Mouse (Mus musculus) hindbrain, postnatal 0 days (tissue): ENCODE data around the gene Actl6b. TPM values are rescaled to one million over a fixed set of nuclear protein-coding genes. Genes with fewer than 3 reads are reported as not detected.

ENCODE experiments used
- ATAC-seq: fragments of 200-750 bp; cut with Nextera tagmentation; 2 replicates; pipeline ENCODE4 v1.8.0; 2017; ENCODE audit warnings: mild to moderate bottlenecking, moderate TSS enrichment, moderate library complexity
- DNase-seq: peaks from one replicate; pipeline ENCODE4 v3.0.0-alpha.2; 2015; ENCODE audit warnings: low spot score
- H3K27ac ChIP-seq: fragments of 300-500 bp; sonication (generic); 2 replicates; pipeline ENCODE4 v1.5.1; 2014; ENCODE audit warnings: mild to moderate bottlenecking
- H3K27me3 ChIP-seq: fragments of 300-500 bp; sonication (generic); 2 replicates; pipeline ENCODE4 v1.6.1; 2014; ENCODE audit warnings: low read length, mixed read lengths; ENCODE audit not compliant: insufficient read depth
- H3K36me3 ChIP-seq: fragments of 300-500 bp; sonication (generic); 2 replicates; pipeline ENCODE4 v1.6.1; 2014; ENCODE audit warnings: low read length, mixed read lengths; ENCODE audit not compliant: insufficient read depth
- H3K4me1 ChIP-seq: fragments of 300-500 bp; sonication (generic); 2 replicates; pipeline ENCODE4 v1.6.1; 2014; ENCODE audit warnings: antibody characterized with exemption, low read length, mixed read lengths; ENCODE audit not compliant: insufficient read depth
- H3K4me2 ChIP-seq: fragments of 300-500 bp; sonication (generic); 2 replicates; pipeline ENCODE4 v1.6.1; 2014; ENCODE audit warnings: low read depth, mild to moderate bottlenecking, low read length, moderate library complexity, mixed read lengths
- H3K4me3 ChIP-seq: fragments of 300-500 bp; sonication (generic); 2 replicates; pipeline ENCODE4 v1.5.1; 2014; ENCODE audit warnings: low read length
- H3K9ac ChIP-seq: fragments of 300-500 bp; sonication (generic); replicated peaks from 2 replicates; pipeline ENCODE4 v1.6.1; 2014; ENCODE audit warnings: mild to moderate bottlenecking, low read length, moderate library complexity, mixed read lengths
- H3K9me3 ChIP-seq: fragments of 300-500 bp; sonication (generic); 2 replicates; pipeline ENCODE4 v1.6.1; 2016; ENCODE audit warnings: low read length, mixed read lengths
- CTCF ChIP-seq: IDR thresholded peaks from 2 replicates; pipeline ENCODE4 v1.5.1; 2016; ENCODE audit warnings: antibody characterized with exemption, control low read depth, low read depth
- WGBS: fragments of 180-500 bp; shearing (Covaris S2); extraction: QIAGEN DNeasy Blood & Tissue Kit; methylation state at CpG from one replicate; pipeline ENCODE4 v1.1.7; 2014; 5-methylcytosine and 5-hydroxymethylcytosine counted together
- polyA plus RNA-seq: library from polyadenylated mRNA; unstranded; fragments of >200 nt; fragmentation: Nextera tagmentation; extraction: Ambion mirVana; gene quantifications from 2 replicates; pipeline ENCODE4 v1.2.1, GENCODE M21; 2015
- total RNA-seq: library from RNA; depleted of rRNA; stranded (reverse); fragments of >200 nt; gene quantifications from 2 replicates; pipeline ENCODE4 v1.2.3, GENCODE M21; 2014

Gene Actl6b
- total and polyA plus RNA-seq, 2 experiments from 2014 or later, result 207 to 253 TPM

DNA sequence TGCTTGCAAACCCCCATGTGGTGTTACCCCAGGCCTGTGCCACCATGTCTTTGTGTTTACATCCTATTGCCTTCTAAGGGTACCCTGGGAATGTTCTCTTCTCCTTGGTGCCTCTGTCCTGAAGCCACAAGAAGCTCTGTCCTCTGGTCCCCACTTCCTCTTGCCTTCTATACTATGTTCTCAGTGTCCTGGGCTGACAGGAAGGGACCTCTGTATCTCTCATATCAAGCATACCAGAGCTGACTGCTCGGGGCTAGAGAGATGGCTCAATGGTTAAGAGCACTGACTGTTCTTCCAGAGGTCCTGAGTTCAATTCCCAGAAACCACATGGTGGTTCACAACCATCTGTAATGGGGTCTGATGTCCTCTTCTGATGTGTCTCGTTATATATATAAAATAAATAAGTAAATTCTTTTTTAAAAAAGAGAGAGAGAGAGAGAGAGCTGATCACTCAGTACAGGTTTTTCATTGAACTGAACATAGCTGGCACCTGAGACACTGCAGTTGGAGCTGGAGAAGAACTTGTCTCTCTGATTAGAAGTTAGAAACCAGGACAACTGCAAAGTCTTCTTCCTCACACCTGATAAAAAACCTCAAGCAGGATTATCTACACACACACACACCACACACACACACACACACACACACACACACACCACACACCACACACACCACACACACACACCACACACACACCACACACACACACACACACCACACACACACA is 44.9 kb downstream of the Actl6b start:
- H3K4me3 ChIP-seq, result no peak overlapping the region
- H3K27ac ChIP-seq, result no peak overlapping the region
- no peak for TF ChIP-seq CTCF
- no peaks in the 10 kb centered on the region; the same call in 1 of the 2 replicates for H3K36me3 ChIP-seq
- H3K4me1 ChIP-seq, result peaks cover 10% of the 10 kb centered on the region; the same call in 1 of the 2 replicates
- no peak overlapping the region for H3K4me2 ChIP-seq
- DNase-seq (no peak), ATAC-seq (no peak)
- 84% methylated on average over 2 of the region's 2 CpGs for WGBS
- H3K9ac ChIP-seq, result no peak overlapping the region
- no peaks in the 10 kb centered on the region for H3K27me3 ChIP-seq
- H3K9me3 ChIP-seq, result no peaks in the 10 kb centered on the region

DNA sequence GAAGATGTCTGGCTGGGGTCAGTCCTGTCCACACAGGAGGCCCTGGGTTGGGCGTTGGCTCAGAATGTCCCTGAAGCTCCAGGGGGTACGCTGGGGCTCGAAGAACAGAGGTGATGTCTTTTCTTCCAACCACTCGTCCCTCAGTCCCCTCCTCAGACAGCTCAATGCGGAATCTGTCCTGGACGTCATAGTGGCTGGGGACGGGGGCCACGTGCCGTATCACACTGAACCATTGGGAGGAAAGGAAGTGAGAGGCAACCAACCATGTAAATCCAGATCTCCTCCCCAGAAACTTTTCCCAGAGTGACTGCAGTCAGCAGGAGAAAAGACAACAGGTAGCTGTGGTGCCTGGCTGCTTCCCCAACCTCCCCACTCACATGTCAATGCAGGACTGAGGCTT is 46.3 kb downstream of the Actl6b start:
- DNase-seq (no peak), ATAC-seq (no peak)
- H3K4me2 ChIP-seq, result peak overlapping the region; percentile 84
- H3K4me3 ChIP-seq, result peak overlapping the region; percentile 72
- H3K9ac ChIP-seq, result peak overlapping the region; percentile 72
- H3K9me3 ChIP-seq, result no peaks in the 10 kb centered on the region
- no peak for TF ChIP-seq CTCF
- H3K4me1 ChIP-seq, result peaks cover 10% of the 10 kb centered on the region; the same call in 1 of the 2 replicates
- H3K27me3 ChIP-seq, result no peaks in the 10 kb centered on the region
- H3K36me3 ChIP-seq, result no peaks in the 10 kb centered on the region; the same call in 1 of the 2 replicates
- 0 out of 2 replicates have a peak overlapping the region, but pooled peaks have one; percentile 78 for H3K27ac ChIP-seq
- WGBS, result 51% methylated on average over 9 of the region's 9 CpGs

DNA sequence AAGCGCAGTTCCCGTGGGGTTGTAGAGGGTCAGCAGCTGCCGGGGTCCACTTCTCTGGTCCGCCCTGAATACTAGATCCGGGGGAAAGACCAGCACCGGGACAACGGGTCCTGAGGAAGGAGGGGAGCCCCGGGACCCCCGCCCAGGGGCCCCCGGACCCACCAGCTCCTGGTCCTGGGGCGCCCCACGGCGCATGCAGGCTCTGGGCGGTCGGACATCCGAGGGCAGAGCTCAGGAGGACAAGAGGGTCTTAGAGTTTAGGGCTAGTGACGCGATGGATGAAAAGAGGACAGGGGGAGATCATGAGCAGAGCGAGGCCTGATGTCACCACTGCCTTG is 46.9 kb downstream of the Actl6b start:
- DNase-seq (no peak), ATAC-seq (no peak)
- H3K4me1 ChIP-seq, result peaks cover 10% of the 10 kb centered on the region; the same call in 1 of the 2 replicates
- no peaks in the 10 kb centered on the region for H3K9me3 ChIP-seq
- TF ChIP-seq CTCF, result no peak
- H3K36me3 ChIP-seq, result no peaks in the 10 kb centered on the region; the same call in 1 of the 2 replicates
- peak overlapping the region; percentile 84 for H3K4me2 ChIP-seq
- peak overlapping the region; percentile 72 for H3K4me3 ChIP-seq
- H3K27ac ChIP-seq, result peak overlapping the region; percentile 78
- H3K27me3 ChIP-seq, result no peaks in the 10 kb centered on the region
- peak overlapping the region; percentile 72 for H3K9ac ChIP-seq
- WGBS, result 4% methylated on average over 19 of the region's 19 CpGs

DNA sequence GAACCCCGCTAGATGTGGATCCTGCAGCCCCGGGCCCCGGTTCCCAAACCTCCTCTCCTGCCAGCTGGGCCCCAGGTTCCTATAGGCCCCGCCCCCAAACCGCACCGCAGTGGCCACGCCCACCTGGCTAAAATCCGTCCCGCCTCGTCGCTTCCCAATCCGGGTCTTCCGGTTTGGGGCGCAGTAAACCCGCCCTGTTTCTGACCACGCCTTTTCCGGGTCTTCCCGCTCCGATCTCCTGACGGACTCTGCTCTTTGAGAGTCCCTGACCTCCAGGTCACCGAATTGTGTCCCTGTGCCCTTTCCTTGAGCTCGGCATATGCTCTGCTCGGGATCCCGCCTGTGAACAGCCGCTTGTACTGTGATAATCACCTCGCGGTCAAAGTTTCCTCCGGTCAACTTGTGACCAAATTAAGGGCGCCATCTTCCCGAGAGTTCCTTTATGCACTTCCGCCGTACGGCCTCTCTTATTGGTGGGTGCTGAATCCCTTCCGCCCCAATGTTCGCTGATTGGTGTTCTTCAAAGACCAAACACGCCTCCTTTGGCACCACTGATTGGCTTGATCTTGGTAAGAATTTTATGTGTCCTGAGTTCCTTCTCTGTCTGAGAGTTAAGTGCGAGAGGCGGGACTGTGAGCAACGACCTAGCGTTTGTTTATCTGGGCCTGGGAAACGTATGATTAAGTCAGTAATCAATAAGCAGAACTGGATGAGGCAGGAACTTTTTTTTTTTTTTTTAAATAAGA is 47.5 kb downstream of the Actl6b start, which contains the start of gene Mospd3:
Gene Mospd3, minus strand, starts transcription at position 440 of the 746 bp plus-strand sequence.
- under 1% methylated on average over 40 of the region's 41 CpGs for WGBS
- H3K4me2 ChIP-seq, result peak within 1 kb of the TSS; percentile 84
- no peak for TF ChIP-seq CTCF
- peak; percentile 96 for ATAC-seq
- H3K4me1 ChIP-seq, result peaks cover 10% of the 10 kb centered on the region; the same call in 1 of the 2 replicates
- no peaks in the 10 kb centered on the region for H3K27me3 ChIP-seq
- H3K9ac ChIP-seq, result peak within 1 kb of the TSS; percentile 72
- no peaks in the 10 kb centered on the region for H3K9me3 ChIP-seq
- peak; percentile 98 for DNase-seq
- H3K36me3 ChIP-seq, result no peaks in the 10 kb centered on the region; the same call in 1 of the 2 replicates
- peak within 1 kb of the TSS; percentile 72 for H3K4me3 ChIP-seq
- H3K27ac ChIP-seq, result peak within 1 kb of the TSS; percentile 78

DNA sequence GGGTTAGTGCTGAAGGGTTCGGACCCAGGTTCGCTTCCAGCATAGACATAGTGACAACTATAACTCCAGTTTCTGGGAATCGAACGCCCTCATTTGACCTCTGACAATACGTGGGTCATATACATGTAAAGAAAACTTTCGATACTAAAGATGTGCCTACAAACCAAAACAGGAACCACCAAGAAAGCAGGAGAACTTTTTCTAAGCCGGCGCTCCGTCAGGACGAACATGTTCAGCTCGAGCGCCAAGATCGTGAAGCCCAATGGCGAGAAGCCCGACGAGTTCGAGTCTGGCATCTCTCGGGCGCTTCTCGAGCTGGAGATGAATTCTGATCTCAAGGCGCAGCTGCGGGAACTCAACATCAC is 48.0 kb downstream of the Actl6b start:
- H3K27ac ChIP-seq, result peak overlapping the region; percentile 26; the same call in 1 of the 2 replicates
- TF ChIP-seq CTCF, result no peak
- under 1% methylated on average over 22 of the region's 22 CpGs for WGBS

DNA sequence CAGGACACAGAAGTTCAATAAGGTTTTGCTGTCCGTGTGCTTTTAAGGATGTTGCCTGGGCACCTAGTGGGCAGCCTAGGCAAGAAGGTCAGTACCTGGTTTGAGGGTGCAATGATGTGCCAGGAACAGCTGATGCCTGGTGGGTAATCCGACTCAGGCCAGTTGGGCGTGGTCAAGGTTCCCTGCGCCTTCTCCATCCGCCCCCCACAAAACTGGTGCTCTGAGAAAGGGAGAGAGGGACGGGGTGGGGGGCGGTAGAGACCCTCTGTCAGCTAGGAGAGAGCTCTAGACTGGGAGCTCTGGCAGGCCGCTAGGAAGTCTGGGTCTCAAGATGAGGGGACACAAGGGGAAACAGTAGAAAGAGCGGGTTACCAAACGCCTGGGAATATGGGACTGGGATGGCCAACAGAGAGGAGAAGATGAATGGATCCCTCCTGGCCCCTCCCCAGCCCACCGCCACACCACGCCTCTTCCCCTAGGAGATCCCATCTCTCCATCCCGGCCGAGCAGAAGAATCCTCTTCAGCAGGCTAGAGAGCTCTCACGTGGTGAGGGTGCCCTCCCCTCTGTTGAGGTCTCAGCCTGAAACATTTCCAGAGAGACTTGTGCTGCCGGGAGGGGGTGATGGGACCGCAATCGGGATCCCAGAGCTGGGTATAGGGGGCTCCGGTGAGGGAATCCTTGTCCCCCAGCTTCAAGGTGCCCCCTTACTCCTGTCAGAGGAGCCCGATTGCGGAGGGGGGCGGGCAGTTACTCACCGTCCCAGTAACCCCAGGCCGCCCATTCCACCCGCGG is 54.7 kb downstream of the Actl6b start:
- Histone ChIP-seq H3K27ac (no peak overlapping the region), H3K4me1 (peaks cover 8% of the 10 kb centered on the region; the same call in 1 of the 2 replicates), H3K9ac (no peak overlapping the region), H3K36me3 (no peaks in the 10 kb centered on the region), H3K27me3 (no peaks in the 10 kb centered on the region), H3K4me2 (peak overlapping the region; percentile 41), H3K4me3 (0 out of 2 replicates have a peak overlapping the region, but pooled peaks have one; percentile 13), H3K9me3 (no peaks in the 10 kb centered on the region)
- no peak for DNase-seq
- TF ChIP-seq CTCF, result no peak
- 0 out of 2 replicates have a peak, but pooled peaks have one; percentile 4 for ATAC-seq
- 14% methylated on average over 26 of the region's 26 CpGs for WGBS

More for the DNA sequence above, 48.0 kb downstream of the Actl6b start:
- no peaks in the 10 kb centered on the region for H3K27me3 ChIP-seq
- peak overlapping the region; percentile 84 for H3K4me2 ChIP-seq
- peak overlapping the region; percentile 72 for H3K4me3 ChIP-seq
- H3K9ac ChIP-seq, result peak overlapping the region; percentile 72; the same call in 1 of the 2 replicates
- no peaks in the 10 kb centered on the region; the same call in 1 of the 2 replicates for H3K36me3 ChIP-seq
- no peak for DNase-seq
- ATAC-seq, result no peak
- H3K9me3 ChIP-seq, result no peaks in the 10 kb centered on the region
- peaks cover 10% of the 10 kb centered on the region; the same call in 1 of the 2 replicates for H3K4me1 ChIP-seq
